In the genomic region with DNA sequence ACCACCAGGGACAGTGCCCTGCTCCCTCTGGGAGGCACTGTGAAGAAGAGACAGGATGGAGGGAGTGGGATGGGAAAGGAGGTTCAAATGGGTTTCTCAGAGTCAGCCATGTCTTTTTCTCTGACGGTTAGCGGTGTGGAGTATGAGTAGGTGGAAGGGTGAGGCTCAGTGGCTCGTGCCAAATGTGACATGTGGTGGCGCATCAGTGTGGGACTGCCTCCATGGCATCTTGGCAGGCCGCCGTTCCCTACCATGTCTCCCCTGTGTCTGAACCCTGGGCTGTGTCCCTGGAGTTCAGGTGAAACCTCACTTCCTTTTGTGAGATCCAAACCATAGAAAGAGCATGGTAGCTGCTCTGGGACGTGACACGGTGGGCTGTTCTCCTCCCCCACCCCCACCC, we compare ENCODE assay signal across 24 mouse cellular contexts.
DNase-seq lines count a peak whose midpoint lies in the region.
"Had no signal": no experiment of that assay in that cellular context is flagged by ENCODE, and none has a peak within 500 bp of the region (broad histone marks: within the 10 kb centered on the region; RNA-seq: fewer than 3 reads in every experiment).

No protein-coding gene starts in this region.

- 0 out of 2 replicates have a peak overlapping the region, but pooled peaks have one; percentile 12 for H3K27ac ChIP-seq in limb, embryonic 10.5 days
- H3K27ac ChIP-seq: embryonic facial prominence, embryonic 12.5 days; heart, adult 2 months; heart, embryonic 13.5 days; hindbrain, embryonic 13.5 days had no signal

- peaks cover 17% of the 10 kb centered on the region for H3K4me1 ChIP-seq in limb, embryonic 10.5 days
- H3K4me1 ChIP-seq: embryonic facial prominence, embryonic 12.5 days had no signal

- peak; percentile 26 for DNase-seq in layer of hippocampus, adult 9-11 months
- no peak for DNase-seq in layer of hippocampus, postnatal 14 days (ENCODE audit: low spot score in 2 of 2)
- peak; percentile 83 for DNase-seq in cerebellum, adult 11-12 months
- DNase-seq in cerebellum, adult 9-10 months: peak; percentile 87
- DNase-seq in limb, embryonic 10.5 days (ENCODE audit: low spot score): no peak
- no peak for DNase-seq in spleen, postnatal 10 days (ENCODE audit: low spot score in 2 of 2)
- DNase-seq in right cerebral cortex, adult 2 months (ENCODE audit: low spot score in 2 of 2): no peak
- DNase-seq: B cell, adult 2 months; forebrain, postnatal 0 days; gastrocnemius, postnatal 36 days; heart, adult 2 months; heart, postnatal 14 days; kidney, adult 18-20 months; kidney, postnatal 4 days; liver, postnatal 0 days; lung, postnatal 10 days; right cerebral cortex, postnatal 14 days; thymus, postnatal 14 days had no signal

- H3K9me3 ChIP-seq in limb, embryonic 10.5 days (replicated peaks): no peaks in the 10 kb centered on the region
- H3K9me3 ChIP-seq: embryonic facial prominence, embryonic 12.5 days; G1E; heart, embryonic 13.5 days; hindbrain, embryonic 13.5 days had no signal

- H3K4me3 ChIP-seq in limb, embryonic 10.5 days: no peak overlapping the region
- H3K4me3 ChIP-seq: embryonic facial prominence, embryonic 12.5 days; heart, adult 2 months; heart, embryonic 13.5 days; hindbrain, embryonic 13.5 days had no signal

- H3K36me3 ChIP-seq in limb, embryonic 10.5 days: 0 out of 2 replicates have a peak, but pooled peaks cover 9% of the 10 kb centered on the region
- H3K36me3 ChIP-seq: embryonic facial prominence, embryonic 12.5 days; G1E; hindbrain, embryonic 13.5 days had no signal

- 91% methylated on average over 8 of the region's 8 CpGs for WGBS in limb, embryonic 10.5 days

- H3K27me3 ChIP-seq in limb, embryonic 10.5 days (ENCODE audit: low read depth, poor library complexity, severe bottlenecking): no peaks in the 10 kb centered on the region
- H3K27me3 ChIP-seq: CH12.LX; embryonic facial prominence, embryonic 12.5 days; heart, embryonic 13.5 days; hindbrain, embryonic 13.5 days; Patski had no signal

Comparison
In these comparisons a context has a peak if more than half of its experiments do, and no peak if none do; other contexts are left out.
1. DNase-seq: peak in layer of hippocampus, adult 9-11 months (single experiment), cerebellum, adult 11-12 months (single experiment) and cerebellum, adult 9-10 months (single experiment); none in layer of hippocampus, postnatal 14 days (0 of 2), limb, embryonic 10.5 days (single experiment), spleen, postnatal 10 days (0 of 2) and right cerebral cortex, adult 2 months (0 of 2).